Mouse (Mus musculus) megakaryocyte-erythroid progenitor cell, adult 5-6 weeks (primary cell): ENCODE results near the gene Prdx3. TPM values are rescaled to one million over a fixed set of nuclear protein-coding genes. Genes with fewer than 3 reads are reported as not detected.

Experiments used
- ATAC-seq: replicated peaks from 2 replicates; pipeline ENCODE4 v1.8.0; 2016; ENCODE audit warnings: mild to moderate bottlenecking, inconsistent platforms; ENCODE audit not compliant: severe bottlenecking, poor library complexity, low FRiP score, low TSS enrichment
- total RNA-seq, 2 experiments: library from RNA; stranded (forward) in 1 of 2; stranded (reverse) in 1 of 2; fragments of 200-1000, 215-1000 nt in 1 of 2; fragments of >200 nt in 1 of 2; fragmentation: Nextera tagmentation in 1 of 2; gene quantifications; 2 replicates each; pipeline ENCODE4 v1.2.3; 2014 to 2017

Gene Prdx3
- total RNA-seq (2014; fragmentation: Nextera tagmentation), result 200 and 207 TPM in 2 replicates
- total RNA-seq (2017), result 228 and 245 TPM in 2 replicates

- ATAC-seq, result peak; percentile 97
Observed at GRCm38 (mm10) chr19:60874064-60874694, at the start of gene Prdx3. Gene Prdx3, minus strand, starts transcription at chr19:60874556.

- no peak for ATAC-seq
Observed at GRCm38 (mm10) chr19:60916869-60917570, 42.7 kb upstream of the Prdx3 start.

GRCm38 (mm10) chr19:60915862-60916261, 41.5 kb upstream of the Prdx3 start:
- 0 out of 2 replicates have a peak, but pooled peaks have one; percentile 68 for ATAC-seq

- ATAC-seq, result no peak
Observed at GRCm38 (mm10) chr19:60915236-60915635, 40.9 kb upstream of the Prdx3 start.

GRCm38 (mm10) chr19:60911653-60912052, 37.3 kb upstream of the Prdx3 start:
- no peak for ATAC-seq

GRCm38 (mm10) chr19:60910304-60910703, 35.9 kb upstream of the Prdx3 start:
- no peak for ATAC-seq

GRCm38 (mm10) chr19:60905477-60905876, 31.1 kb upstream of the Prdx3 start:
- ATAC-seq, result peak; percentile 82

- ATAC-seq, result no peak
Observed at GRCm38 (mm10) chr19:60903971-60904370, 29.6 kb upstream of the Prdx3 start.

- ATAC-seq, result no peak
Observed at GRCm38 (mm10) chr19:60903139-60903538, 28.8 kb upstream of the Prdx3 start.

GRCm38 (mm10) chr19:60895251-60895880, 21.0 kb upstream of the Prdx3 start:
- ATAC-seq, result no peak

GRCm38 (mm10) chr19:60891934-60892547, 17.7 kb upstream of the Prdx3 start:
- ATAC-seq, result 0 out of 2 replicates have a peak, but pooled peaks have one; percentile 48

- no peak for ATAC-seq
Observed at GRCm38 (mm10) chr19:60891123-60891470, 16.7 kb upstream of the Prdx3 start.

GRCm38 (mm10) chr19:60890391-60891122, 16.2 kb upstream of the Prdx3 start:
- ATAC-seq, result peak; percentile 13; the same call in 1 of the 2 replicates

- ATAC-seq, result peak; percentile 90
Observed at GRCm38 (mm10) chr19:60889714-60890315, 15.5 kb upstream of the Prdx3 start, which contains the start of gene Grk5. Gene Grk5, plus strand, starts transcription at chr19:60889749.

GRCm38 (mm10) chr19:60889101-60889713, 14.9 kb upstream of the Prdx3 start:
- ATAC-seq, result 0 out of 2 replicates have a peak, but pooled peaks have one; percentile 16

- ATAC-seq, result peak; percentile 8; the same call in 1 of the 2 replicates
Observed at GRCm38 (mm10) chr19:60887637-60888036, 13.3 kb upstream of the Prdx3 start.

- ATAC-seq, result no peak
Observed at GRCm38 (mm10) chr19:60883129-60883528, 8.8 kb upstream of the Prdx3 start.

GRCm38 (mm10) chr19:60873501-60873900, 855 bp downstream of the Prdx3 start:
- ATAC-seq, result no peak
